Mouse (Mus musculus) layer of hippocampus, adult 2 months (tissue): Measurements from ENCODE around the gene Dmrtc2. TPM values are rescaled to one million over a fixed set of nuclear protein-coding genes. Genes with fewer than 3 reads are reported as not detected.

Experiments used
- DNase-seq, 2 experiments: peaks; one replicate each; pipeline ENCODE4 v3.0.0; 2022; ENCODE audit warnings: low spot score in 2 of 2
- H3K27ac ChIP-seq: fragments of 200-600 bp; 2 replicates; pipeline ENCODE4 v1.8.1; 2022
- H3K4me3 ChIP-seq: fragments of 200-600 bp; 2 replicates; pipeline ENCODE4 v1.8.1; 2022; ENCODE audit warnings: mild to moderate bottlenecking
- CTCF ChIP-seq: fragments of 200-600 bp; conservative IDR thresholded peaks from 2 replicates; pipeline ENCODE4 v1.8.1; 2022; ENCODE audit warnings: antibody characterized with exemption, mild to moderate bottlenecking, moderate library complexity
- total RNA-seq, 2 experiments: library from RNA; stranded (reverse); gene quantifications; 2 replicates each; pipeline ENCODE4 v1.2.3; 2021

Dmrtc2 gene
- total RNA-seq, 2 experiments from 2014 or later, result not detected

DNA sequence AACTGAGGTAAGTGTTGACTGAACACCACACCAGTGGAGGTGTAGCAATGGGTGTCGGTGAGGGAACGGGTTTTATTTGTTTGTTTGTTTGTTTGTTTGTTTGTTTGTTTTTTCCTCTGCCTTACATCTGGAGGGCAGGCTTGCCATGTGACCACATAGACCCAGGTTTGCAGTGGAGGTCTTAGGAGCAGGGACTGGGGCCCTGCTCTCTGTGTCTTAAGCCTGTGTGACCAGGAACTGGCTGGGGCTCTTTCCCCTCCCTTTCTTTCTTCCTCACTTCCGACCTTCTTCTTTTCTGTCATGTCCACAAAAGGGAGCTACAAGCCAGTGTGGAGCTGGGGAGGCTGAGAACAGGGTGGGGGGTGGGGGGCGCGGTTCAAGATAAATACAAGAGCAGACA lies 28.1 kb downstream of the Dmrtc2 start:
- Histone ChIP-seq H3K27ac (no peak overlapping the region), H3K4me3 (no peak overlapping the region)
- no peak for DNase-seq
- no peak for TF ChIP-seq CTCF

DNA sequence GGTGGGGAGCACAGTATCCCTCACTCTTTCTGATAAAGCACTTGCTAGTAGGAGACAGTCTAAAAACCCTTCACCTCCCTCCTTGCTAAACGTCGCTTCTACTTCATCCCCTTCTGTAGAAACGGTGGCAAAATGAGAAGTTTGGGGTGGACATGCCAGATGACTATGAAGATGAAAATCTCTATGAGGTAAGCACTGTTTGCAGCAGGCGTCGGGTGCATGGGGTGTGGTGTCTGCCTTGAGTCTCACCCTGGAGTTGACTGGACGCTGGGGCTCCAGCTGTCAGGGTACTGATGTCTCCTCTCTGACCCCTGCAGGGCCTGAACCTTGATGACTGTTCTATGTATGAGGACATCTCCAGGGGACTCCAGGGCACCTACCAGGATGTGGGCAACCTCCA lies 31.3 kb downstream of the Dmrtc2 start:
- H3K4me3 ChIP-seq, result no peak overlapping the region
- DNase-seq, result no peak
- no peak for TF ChIP-seq CTCF
- no peak overlapping the region for H3K27ac ChIP-seq

GRCm38 (mm10) chr7:24901842-24902241 lies 32.0 kb downstream of the Dmrtc2 start:
- no peak for DNase-seq
- peak overlapping the region; percentile 89 for H3K27ac ChIP-seq
- TF ChIP-seq CTCF, result no peak
- H3K4me3 ChIP-seq, result no peak overlapping the region

DNA sequence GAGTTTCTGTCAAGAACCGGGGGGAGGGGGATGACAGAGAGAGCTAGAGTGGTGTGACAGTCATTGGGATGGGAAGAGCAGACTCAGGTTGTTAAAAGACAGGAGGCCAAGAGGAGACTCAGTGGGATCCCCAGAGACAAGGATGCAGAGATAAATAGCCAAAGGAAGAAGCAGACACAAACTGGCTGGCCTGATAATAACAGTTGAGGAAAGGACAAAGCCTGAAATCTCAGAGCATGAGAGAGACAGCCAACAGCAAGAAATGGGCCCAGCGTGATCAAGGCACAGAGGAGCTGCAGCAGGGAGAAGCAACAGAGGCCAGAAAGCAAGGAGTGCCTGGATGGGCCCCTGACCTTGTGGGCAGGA lies 32.4 kb downstream of the Dmrtc2 start:
- peak overlapping the region; percentile 84 for H3K4me3 ChIP-seq
- no peak for DNase-seq
- peak overlapping the region; percentile 89 for H3K27ac ChIP-seq
- no peak for TF ChIP-seq CTCF

DNA sequence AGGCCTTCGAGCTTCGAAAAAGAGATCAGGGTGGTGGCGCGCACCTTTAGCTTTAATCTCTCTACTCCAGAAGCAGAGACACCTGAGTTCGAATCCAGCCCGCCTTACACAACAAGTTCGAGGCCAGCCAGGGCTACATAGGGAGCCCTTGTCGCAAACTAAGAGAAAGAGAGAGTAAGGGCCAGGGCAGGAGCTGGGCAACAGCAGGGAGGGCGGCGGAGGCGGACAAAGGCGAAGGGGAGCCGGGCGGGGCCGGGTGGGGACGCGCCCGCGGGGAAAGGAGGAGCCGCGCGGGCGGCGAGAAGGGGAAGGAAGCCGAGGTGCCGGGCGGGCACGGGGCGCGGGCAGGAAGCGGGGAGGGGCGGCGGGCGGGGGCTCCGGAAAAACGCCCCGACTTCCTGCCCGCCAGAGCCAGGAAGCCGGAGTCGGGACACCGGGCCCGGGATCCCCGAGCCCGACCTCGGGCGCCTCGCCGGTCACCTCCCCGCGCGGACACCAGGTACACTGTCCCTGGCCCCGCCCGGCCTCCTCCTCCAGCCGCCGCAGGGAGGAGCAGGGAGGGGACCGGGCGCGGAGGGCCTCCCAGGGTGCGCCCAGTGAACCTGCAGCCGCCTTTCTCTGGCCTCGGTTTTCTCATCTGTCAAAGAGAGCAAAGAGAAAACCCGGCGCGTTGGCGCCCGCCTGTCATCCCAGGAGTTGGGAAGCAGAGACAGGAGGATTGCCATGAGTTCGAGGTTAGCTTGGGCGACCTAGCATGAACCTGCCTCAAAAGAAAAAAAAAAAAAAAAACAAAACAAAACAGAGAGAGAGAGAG lies 33.0 kb downstream of the Dmrtc2 start, which contains the start of gene Arhgef1:
Gene Arhgef1, plus strand, starts transcription at position 283 of the 814 bp plus-strand sequence.
- H3K4me3 ChIP-seq, result peak within 1 kb of the TSS; percentile 84
- peak within 1 kb of the TSS; percentile 89 for H3K27ac ChIP-seq
- no peak for DNase-seq
- TF ChIP-seq CTCF, result no peak

DNA sequence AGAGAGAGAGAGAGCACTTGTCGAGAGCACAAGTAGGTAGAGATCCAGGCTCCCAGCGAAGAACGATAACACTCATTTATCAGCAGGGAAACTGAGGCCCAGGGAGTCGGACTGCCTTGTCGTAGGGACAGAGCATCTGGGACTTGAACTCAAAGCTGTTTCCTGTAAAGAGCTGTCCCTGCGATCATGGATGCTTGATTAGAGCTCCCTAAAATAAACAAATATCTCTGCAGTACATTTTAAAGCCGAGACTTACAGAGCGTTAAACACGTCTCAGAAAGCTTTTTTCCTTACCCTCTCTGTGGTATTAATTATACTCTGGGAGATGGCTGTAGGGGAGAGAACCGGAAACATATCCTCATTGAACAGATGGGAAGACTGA lies 33.6 kb downstream of the Dmrtc2 start:
- DNase-seq, result no peak
- no peak for TF ChIP-seq CTCF
- Histone ChIP-seq H3K27ac (peak overlapping the region; percentile 89), H3K4me3 (peak overlapping the region; percentile 84)

GRCm38 (mm10) chr7:24904070-24904483 lies 34.2 kb downstream of the Dmrtc2 start:
- TF ChIP-seq CTCF, result peak; percentile 76
- H3K4me3 ChIP-seq, result peak overlapping the region; percentile 84
- H3K27ac ChIP-seq, result peak overlapping the region; percentile 89
- DNase-seq, result peak; percentile 95 to 98

DNA sequence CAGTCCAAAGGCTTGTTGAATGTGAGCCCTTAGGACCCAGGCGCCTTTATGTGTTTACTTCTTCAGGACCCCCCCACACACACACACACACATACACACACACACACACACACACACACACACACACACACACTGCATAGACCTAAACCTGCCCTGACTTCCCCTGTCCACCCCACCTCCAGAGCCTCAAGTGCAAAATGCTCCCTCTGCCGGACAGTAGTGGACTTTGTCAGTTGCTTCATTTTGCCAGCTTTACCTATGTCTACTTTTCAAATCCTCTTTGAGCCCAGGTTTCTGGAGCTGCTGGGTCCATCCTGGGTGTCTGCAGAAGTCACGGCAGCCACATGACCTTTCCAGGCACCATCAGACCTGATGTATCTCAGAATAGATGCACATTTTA lies 35.1 kb downstream of the Dmrtc2 start:
- H3K27ac ChIP-seq, result no peak overlapping the region
- TF ChIP-seq CTCF, result peak; percentile 71
- peak overlapping the region; percentile 84 for H3K4me3 ChIP-seq
- peak; percentile 39 to 45 for DNase-seq

GRCm38 (mm10) chr7:24906551-24906950 lies 36.7 kb downstream of the Dmrtc2 start:
- no peak overlapping the region for H3K4me3 ChIP-seq
- DNase-seq, result no peak

DNA sequence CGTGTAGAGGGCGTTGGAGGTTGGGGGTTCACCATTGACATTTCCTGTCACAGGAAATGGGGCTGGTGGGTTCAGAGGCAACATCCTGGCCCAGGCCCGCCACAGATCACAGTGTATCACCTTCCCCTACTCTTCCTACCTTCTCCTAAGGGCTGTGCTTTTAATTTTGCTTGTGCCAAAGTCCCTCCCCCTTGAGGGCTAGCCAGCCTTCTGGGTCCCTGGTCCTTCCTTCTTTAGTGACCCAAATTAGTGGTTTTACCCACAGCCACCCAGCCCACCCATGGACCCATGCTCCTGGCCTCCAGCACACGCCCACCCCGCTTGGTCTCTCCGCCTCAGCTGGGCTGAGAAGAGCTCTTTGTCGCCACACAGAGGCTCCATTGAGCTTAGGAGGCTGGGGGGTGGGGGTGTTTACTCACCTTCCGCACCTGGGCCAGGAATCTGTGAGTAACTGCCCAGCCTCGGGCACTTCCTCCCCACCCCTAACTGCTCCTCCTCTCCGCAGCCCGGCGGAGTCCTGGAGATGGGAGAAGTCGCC lies 37.4 kb downstream of the Dmrtc2 start:
- TF ChIP-seq CTCF, result 0 out of 2 replicates have a peak, but pooled peaks have one; percentile 4
- DNase-seq, result no peak
- Histone ChIP-seq H3K4me3 (no peak overlapping the region), H3K27ac (no peak overlapping the region; the same call in 1 of the 2 replicates)

More at GRCm38 (mm10) chr7:24906551-24906950, 36.7 kb downstream of the Dmrtc2 start:
- no peak overlapping the region; the same call in 1 of the 2 replicates for H3K27ac ChIP-seq
- TF ChIP-seq CTCF, result 0 out of 2 replicates have a peak, but pooled peaks have one; percentile 8

- Histone ChIP-seq H3K4me3 (no peak overlapping the region), H3K27ac (no peak overlapping the region)
- DNase-seq, result no peak
- no peak for TF ChIP-seq CTCF
These were observed 42.6 kb downstream of the Dmrtc2 start for GRCm38 (mm10) chr7:24912480-24912879.

DNA sequence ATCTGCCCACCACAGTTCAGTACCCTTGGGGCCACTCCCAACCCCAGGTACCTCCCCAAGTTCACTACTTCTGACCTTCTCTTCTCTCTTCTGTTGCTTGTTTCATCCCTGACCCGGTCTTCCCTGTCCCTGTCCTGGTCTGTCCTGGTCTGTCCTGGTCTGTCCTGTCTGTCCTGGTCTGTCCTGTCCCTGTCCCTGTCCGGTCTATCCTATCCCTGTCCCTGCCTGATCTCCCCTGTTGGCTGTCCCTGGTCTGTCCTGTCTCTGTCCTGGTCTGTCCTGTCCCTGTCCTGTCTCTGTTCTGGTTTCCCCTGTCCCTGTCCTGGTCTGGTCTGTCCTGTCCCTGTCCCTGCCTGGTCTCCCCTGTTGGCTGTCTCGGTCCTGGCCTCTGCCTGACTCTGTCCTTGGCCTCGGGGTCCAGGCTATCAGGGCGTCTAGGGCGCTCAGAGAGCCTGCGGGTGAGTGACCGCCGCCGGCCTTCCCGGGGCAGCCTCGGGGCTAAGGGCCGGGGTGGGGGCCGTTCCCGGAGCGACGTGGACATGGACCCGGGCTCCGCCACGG lies 49.0 kb downstream of the Dmrtc2 start:
- no peak for DNase-seq
- H3K27ac ChIP-seq, result no peak overlapping the region

DNA sequence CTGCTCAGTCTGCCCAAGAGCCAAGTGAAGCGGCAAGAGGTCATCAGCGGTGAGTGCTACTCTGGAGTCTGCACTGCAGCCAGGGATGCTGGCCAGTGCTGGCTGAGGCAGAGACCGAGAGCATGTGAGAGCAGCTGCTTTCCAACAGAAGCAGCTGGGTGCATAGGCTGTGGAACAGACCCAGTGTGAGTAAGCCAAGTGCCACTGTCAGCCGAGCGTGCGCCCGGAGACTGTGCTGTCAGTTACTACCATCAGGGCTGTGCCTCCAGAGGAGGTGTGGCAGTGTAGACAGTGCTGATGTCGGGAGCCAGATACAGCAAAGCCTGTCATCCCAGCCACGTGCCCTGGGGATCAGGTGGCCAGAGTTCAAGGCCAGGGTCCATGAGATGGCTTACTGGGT lies 49.9 kb downstream of the Dmrtc2 start:
- peak; percentile 50 to 60 for DNase-seq
- no peak for TF ChIP-seq CTCF
- no peak overlapping the region for H3K4me3 ChIP-seq
- peak overlapping the region; percentile 20; the same call in 1 of the 2 replicates for H3K27ac ChIP-seq

More for the DNA sequence above, 49.0 kb downstream of the Dmrtc2 start:
- H3K4me3 ChIP-seq, result no peak overlapping the region
- TF ChIP-seq CTCF, result no peak

Other genes starting within 250 kb of the Dmrtc2 start
- under 1 TPM; 0.51 to 0.56 TPM for gene Lypd3, start 233.5 kb upstream of the Dmrtc2 start, total RNA-seq
- gene Tex101, start 193.4 kb upstream of the Dmrtc2 start, total RNA-seq, result not detected
- not detected for gene BC049730, start 160.8 kb upstream of the Dmrtc2 start, total RNA-seq
- gene Gm4763, start 143.1 kb upstream of the Dmrtc2 start, total RNA-seq, result not detected
- gene Cd177, start 109.7 kb upstream of the Dmrtc2 start, total RNA-seq, result under 1 TPM in 1 of 2 experiments, not detected in 1; 0.41 TPM
- gene Ceacam10, start 92.9 kb upstream of the Dmrtc2 start, total RNA-seq, result not detected
- 1 to 10 TPM in 1 of 2 experiments, not detected in 1; 1.6 TPM for gene Gm9844, start 7.8 kb upstream of the Dmrtc2 start, total RNA-seq
- not detected for gene Lypd4, start 116 bp upstream of the Dmrtc2 start, total RNA-seq
- gene Rps19, start 14.3 kb downstream of the Dmrtc2 start, total RNA-seq, result 100 to 1,000 TPM; 501 to 525 TPM
- not detected for gene Cd79a, start 27.3 kb downstream of the Dmrtc2 start, total RNA-seq
- 10 to 100 TPM; 88.3 to 100.0 TPM for gene Arhgef1, start 32.9 kb downstream of the Dmrtc2 start, total RNA-seq
- gene Gm4881, start 74.4 kb downstream of the Dmrtc2 start, total RNA-seq, result not detected
- gene Rabac1, start 102.7 kb downstream of the Dmrtc2 start, total RNA-seq, result 100 to 1,000 TPM; 275 to 315 TPM
- 1,000 to 10,000 TPM; 2,443 to 2,563 TPM for gene Atp1a3, start 135.9 kb downstream of the Dmrtc2 start, total RNA-seq
- gene Grik5, start 202.3 kb downstream of the Dmrtc2 start, total RNA-seq, result 100 to 1,000 TPM; 247 to 248 TPM
- gene Zfp574, start 202.5 kb downstream of the Dmrtc2 start, total RNA-seq, result 10 to 100 TPM; 29.3 to 30.3 TPM